Mouse (Mus musculus): ENCODE results near the gene Ctxn1.
"Not testable (repeated sequence)": the region's sequence is repeated elsewhere in the genome, so short reads cannot be mapped to it uniquely, and the experiment has no call there.

Gene Ctxn1

DNA sequence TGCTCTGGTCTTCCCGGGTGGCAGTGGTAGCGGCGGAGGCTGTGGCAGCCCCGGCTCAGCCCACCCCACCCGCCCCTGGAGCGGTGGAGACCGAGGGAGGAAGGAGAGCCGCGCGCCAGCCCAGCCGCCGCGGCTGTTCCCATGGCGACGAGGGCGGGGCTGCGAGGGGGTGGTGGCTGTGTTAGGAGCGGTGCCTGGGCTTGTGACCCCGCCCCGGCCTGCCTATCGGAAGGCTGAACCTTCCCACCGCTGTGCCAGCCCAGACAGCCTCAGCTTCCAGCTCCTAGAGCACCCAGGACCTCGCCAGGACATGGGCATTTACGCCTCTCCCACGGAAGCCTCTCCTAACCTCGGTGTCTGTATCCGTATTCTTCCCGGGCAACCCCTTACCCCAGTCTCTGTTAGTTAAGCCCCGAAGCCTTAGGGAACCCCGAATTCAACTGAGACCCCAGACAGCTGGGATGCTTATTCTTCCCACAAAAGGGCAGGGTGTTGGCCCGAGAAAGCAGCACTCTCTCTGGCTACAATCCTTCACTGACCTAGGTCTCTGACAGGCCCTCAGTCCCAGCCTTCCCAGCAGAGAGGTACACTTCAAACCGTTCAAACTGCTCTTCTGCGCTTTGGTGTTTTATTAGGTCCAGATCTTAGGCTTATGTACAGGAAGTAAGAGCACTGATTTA, at the start of gene Ctxn1:
Gene Ctxn1, minus strand, starts transcription at position 150 of the 680 bp plus-strand sequence.
- peak; percentile 50 for ATAC-seq (ENCODE audit: low TSS enrichment)

GRCm38 (mm10) chr8:4305838-4306237, 46.8 kb upstream of the Ctxn1 start:
- no peak for ATAC-seq (ENCODE audit: low TSS enrichment)

DNA sequence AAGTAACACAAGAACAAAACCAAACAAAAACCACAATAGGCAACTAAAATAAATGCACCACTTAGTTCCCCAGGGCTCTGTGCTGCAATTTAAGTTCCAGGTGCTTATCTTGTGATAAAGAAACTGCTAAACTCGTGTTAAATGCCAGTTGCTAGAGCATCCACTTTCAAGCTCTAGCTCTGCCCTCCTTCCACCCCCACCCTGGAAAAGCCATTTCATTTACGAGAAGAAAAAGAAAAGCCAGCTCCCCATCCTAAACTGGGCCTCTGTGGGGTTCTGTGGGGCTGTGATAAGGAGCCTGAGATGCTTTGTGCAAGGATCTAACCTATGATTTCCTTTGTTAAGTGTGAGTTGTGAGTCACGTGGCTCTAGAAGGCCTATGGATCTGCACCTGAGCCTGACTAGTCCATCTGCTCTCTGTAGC, 45.1 kb upstream of the Ctxn1 start:
- ATAC-seq (ENCODE audit: low TSS enrichment) = no peak

DNA sequence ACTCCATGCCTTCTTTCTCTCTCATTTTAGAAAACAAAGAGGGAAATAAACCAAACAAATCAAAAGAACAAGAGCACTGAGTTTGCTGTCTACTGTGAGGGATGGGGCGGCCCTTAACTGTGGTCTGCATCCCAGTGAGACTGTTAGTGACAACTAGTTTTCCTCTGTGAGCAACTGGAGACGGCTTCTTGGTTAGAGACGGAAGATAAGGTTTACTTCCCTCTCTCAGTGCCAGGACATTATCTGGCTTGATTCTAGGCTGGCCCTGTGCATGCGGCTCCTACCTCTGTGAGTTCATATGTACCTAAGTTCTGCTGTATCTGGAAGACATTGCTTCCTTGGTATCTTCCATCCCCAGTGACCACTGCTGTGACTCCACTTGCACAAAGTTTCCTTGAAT, 38.7 kb upstream of the Ctxn1 start:
- no peak for ATAC-seq (ENCODE audit: low TSS enrichment)

- 0 out of 2 replicates have a peak, but pooled peaks have one; percentile 6 for ATAC-seq (ENCODE audit: low TSS enrichment)
Measured at GRCm38 (mm10) chr8:4292738-4293137, 33.7 kb upstream of the Ctxn1 start.

- ATAC-seq (ENCODE audit: low TSS enrichment) = no peak
Measured at GRCm38 (mm10) chr8:4276111-4276465, 17.0 kb upstream of the Ctxn1 start.

- ATAC-seq (ENCODE audit: low TSS enrichment) = peak; percentile 96
Measured at GRCm38 (mm10) chr8:4275275-4276110, 16.4 kb upstream of the Ctxn1 start, which contains the start of gene Timm44. Gene Timm44 (minus strand): TSS chr8:4275913.

DNA sequence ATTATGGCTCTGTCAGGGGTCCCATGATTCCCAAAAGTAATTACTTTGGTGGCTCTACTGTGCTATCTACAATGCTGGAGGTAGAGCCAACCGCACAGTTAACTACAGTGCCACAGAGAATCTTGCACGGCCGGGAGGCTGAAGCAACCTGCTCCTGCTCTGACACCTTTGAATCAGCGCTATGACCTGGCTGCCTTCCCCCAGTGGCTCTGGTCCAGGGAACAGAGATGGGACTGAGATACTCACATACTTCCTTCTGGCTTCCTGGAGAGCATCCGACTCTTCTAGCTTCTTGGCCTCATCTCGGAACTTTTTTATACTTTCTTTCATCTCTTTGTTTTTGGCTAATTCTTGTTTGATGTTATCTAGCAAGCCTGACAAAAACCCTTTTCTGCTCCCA, 10.5 kb upstream of the Ctxn1 start:
- ATAC-seq (ENCODE audit: low TSS enrichment) = no peak

GRCm38 (mm10) chr8:4267627-4268026, 8.6 kb upstream of the Ctxn1 start:
- ATAC-seq (ENCODE audit: low TSS enrichment) = no peak

- ATAC-seq (ENCODE audit: low TSS enrichment) = peak; percentile 49
Measured at GRCm38 (mm10) chr8:4265160-4265914, 6.3 kb upstream of the Ctxn1 start.

DNA sequence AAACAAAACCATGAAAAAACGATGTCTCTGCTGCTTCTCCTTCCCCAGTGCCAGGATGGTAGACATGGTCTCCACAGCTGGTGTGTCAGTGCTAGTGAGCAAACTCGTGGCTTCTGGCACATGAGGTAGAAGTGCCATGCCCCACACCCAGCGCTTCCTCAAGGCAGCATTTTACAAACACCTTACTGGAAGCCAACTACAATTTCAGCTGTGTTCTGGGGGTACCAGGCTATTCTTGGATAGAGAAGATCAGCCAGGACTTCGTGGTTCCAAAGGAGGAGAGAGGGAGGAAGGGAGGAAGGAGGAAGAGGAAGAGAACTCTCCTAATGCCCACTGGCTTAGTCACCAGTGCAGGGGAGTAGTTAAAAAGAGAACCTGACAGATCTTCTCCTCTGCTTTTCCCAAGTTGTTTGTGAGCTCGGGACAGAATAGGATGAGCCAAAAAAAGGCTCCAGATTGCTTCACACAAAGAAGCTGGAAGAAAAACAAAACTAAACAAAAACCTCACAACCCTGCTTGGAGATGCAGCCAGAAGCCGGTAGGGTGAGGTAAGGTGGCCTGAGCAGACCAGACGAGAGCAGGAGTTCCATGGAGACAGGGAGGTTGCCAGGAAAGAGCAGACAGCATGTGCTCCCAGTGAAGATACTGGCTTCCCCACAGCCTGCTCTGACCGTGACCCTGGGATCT, 4.2 kb upstream of the Ctxn1 start:
- peak; percentile 48 for ATAC-seq (ENCODE audit: low TSS enrichment)

DNA sequence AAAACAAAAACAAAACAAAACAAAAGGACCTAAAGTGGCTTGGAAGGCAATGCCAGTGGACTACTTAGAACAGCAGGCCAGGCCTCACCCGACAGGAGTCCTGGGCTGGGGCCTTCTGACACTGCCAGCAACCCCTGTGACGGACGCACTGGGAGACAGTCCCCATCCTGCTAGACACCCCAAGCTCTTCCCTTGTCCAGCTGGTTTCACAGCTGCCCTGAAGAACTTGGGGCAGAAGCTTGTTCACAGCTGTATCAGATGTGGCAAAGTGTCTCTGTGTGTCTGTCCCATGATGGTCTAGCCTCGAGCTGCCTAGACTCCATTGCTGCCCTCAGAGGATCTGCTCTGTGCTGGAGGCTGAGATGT, 714 bp upstream of the Ctxn1 start:
- ATAC-seq (ENCODE audit: low TSS enrichment) = no peak

GRCm38 (mm10) chr8:4258678-4259077, 396 bp downstream of the Ctxn1 start:
- no peak for ATAC-seq (ENCODE audit: low TSS enrichment)

- peak; percentile 17; the same call in 1 of the 2 replicates for ATAC-seq (ENCODE audit: low TSS enrichment)
Measured at GRCm38 (mm10) chr8:4258233-4258632, 841 bp downstream of the Ctxn1 start.

DNA sequence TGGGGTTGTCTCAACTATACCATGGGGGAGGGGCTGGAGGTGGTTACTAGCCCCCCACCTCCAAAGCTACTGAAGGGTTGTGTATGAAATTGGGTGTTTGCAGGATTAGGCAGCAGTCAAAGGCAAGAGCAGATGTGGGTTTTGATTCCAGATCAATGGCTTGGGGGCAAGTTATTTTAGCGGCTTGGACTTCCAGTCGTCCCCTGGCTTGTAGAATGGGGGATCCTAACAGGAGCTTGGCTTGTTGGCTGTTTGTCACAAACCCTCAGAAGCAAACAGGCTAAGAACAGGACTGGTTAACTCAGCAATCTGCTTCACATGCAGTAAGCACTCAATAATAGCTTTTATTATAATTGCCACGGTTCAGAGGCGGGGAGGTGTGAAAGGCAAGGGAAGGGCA, 1.7 kb downstream of the Ctxn1 start:
- ATAC-seq (ENCODE audit: low TSS enrichment) = no peak

- ATAC-seq (ENCODE audit: low TSS enrichment) = peak; percentile 57
Measured at GRCm38 (mm10) chr8:4256911-4257310, 2.2 kb downstream of the Ctxn1 start.

DNA sequence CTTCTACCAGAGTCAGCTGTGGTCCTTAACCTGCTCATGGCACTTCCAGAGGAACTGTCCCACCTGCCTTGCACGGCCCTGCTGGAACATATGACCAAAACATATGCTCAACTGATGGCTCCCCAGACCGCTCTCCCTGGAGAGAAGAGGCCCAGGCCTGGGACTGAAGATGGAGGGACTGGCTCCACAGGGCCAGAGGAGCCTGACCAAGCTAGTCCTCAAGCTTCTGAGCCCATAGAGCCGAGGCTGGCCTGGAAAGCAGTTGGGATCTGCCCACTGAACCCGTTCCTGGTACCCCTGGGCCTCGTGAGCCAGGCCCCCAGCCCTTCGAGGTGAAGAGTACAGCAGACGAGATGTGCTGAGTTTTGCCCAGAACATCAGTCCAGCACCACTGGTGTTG, 3.6 kb downstream of the Ctxn1 start:
- not testable (repeated sequence) for ATAC-seq (ENCODE audit: low TSS enrichment)

DNA sequence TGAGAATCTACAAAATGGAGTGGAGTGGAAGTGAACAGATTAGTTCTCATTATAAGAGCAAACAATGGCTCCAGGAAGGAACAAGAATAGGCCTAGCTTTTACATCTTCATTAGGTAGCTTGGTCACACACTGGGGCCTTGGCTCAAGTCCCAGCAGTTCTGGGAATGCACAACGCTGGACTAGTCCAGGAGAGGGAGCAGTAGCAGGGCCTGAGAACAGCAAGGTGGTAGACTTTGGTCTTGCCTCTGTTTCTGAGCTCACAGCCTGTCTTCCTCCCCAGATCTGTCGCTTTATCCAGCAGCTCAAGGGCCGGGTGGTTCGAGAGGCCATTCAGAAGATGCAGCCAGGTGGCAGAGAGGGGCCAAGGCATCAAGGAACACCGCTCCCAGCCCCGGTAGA, 5.1 kb downstream of the Ctxn1 start:
- no peak for ATAC-seq (ENCODE audit: low TSS enrichment)

GRCm38 (mm10) chr8:4252934-4253841, 5.9 kb downstream of the Ctxn1 start, which contains the start of gene Snapc2:
Gene Snapc2 (plus strand): TSS chr8:4253080.
- peak; percentile 45 for ATAC-seq (ENCODE audit: low TSS enrichment)

DNA sequence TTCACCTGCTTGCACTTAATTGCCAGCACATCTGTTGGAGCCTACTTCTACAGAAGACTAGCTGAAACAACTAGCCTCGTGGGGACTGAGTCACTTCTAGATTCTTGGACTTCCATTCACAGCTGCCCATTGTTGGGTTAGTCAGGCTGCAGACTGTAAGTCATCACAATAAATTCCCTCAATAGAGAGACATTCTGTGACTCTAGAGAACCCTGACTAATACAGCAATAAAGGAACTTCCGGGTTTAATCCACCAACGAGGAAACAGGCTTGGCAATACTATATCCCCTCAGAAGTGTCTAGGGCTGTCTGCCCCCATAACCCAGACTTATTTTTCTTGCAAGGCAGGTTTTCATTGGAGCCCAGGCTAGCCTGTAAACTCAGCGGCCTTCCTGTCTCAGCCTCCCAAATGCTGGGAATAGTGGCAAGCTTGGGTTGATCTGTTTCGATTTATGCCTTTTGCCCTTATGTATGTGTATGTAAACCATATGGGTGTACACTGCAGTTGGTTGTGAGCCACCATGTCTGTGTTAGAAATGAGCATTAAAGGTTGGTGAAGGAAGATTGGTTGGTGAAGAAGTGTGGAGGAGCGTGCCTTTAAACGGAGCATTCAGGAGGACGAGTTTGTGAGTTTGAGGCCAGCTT, 6.8 kb downstream of the Ctxn1 start:
- ATAC-seq (ENCODE audit: low TSS enrichment) = no peak
